Mouse (Mus musculus) small intestine, adult 2 months (tissue): ENCODE results near the gene Slc38a11. TPM values are rescaled to one million over a fixed set of nuclear protein-coding genes. Genes with fewer than 3 reads are reported as not detected.

Source experiments
- H3K27ac ChIP-seq: fragments of 200-500 bp; 2 replicates; pipeline ENCODE4 v1.5.1; 2012; ENCODE audit warnings: low read depth, low read length, control low read depth, inconsistent platforms; ENCODE audit not compliant: insufficient read depth
- H3K27me3 ChIP-seq: fragments of 200-500 bp; 2 replicates; pipeline ENCODE4 v1.6.1; 2012; ENCODE audit warnings: mild to moderate bottlenecking, moderate library complexity, low read length, inconsistent platforms; ENCODE audit not compliant: control insufficient read depth, insufficient read depth
- H3K36me3 ChIP-seq: fragments of 200-500 bp; 2 replicates; pipeline ENCODE4 v1.6.1; 2012; ENCODE audit warnings: mild to moderate bottlenecking, low read length, control low read depth, inconsistent platforms; ENCODE audit not compliant: control insufficient read depth, insufficient read depth
- H3K4me1 ChIP-seq: fragments of 200-500 bp; 2 replicates; pipeline ENCODE4 v1.6.1; 2012; ENCODE audit warnings: low read length, inconsistent platforms, mixed read lengths; ENCODE audit not compliant: control insufficient read depth, insufficient read depth, insufficient read length
- H3K4me3 ChIP-seq: fragments of 200-500 bp; 2 replicates; pipeline ENCODE4 v1.5.1; 2012; ENCODE audit warnings: low read depth, mild to moderate bottlenecking, control low read depth, inconsistent platforms, low read length, moderate library complexity
- CTCF ChIP-seq: fragments of 200-500 bp; IDR thresholded peaks from 2 replicates; pipeline ENCODE4 v1.5.1; 2012; ENCODE audit warnings: low read depth, mild to moderate bottlenecking, control low read depth, inconsistent platforms, low read length, moderate library complexity, mixed read lengths; ENCODE audit not compliant: insufficient replicate concordance, insufficient read length; ENCODE audit errors: extremely low read depth
- POLR2A ChIP-seq: fragments of 200-500 bp; IDR thresholded peaks from 2 replicates; pipeline ENCODE4 v1.6.1; 2012; ENCODE audit warnings: low read depth, mild to moderate bottlenecking, control low read depth, inconsistent platforms, low read length, moderate library complexity
- WGBS: fragments of 180-500 bp; shearing (Covaris S2); methylation state at CpG from one replicate; pipeline ENCODE4 v1.1.7; 2018; 5-methylcytosine and 5-hydroxymethylcytosine counted together
- polyA plus RNA-seq: library from polyadenylated mRNA; depleted of rRNA; stranded (reverse); fragments of >200 nt; gene quantifications from 2 replicates; pipeline ENCODE4 v1.2.3, GENCODE M21; 2012; rRNA removed

Gene Slc38a11
- polyA plus RNA-seq, 1 experiment = 0.53 TPM

GRCm38 (mm10) chr2:65268731-65269130, 95.1 kb downstream of the Slc38a11 start:
- WGBS = 95% methylated on average over 6 of the region's 6 CpGs
- H3K27ac ChIP-seq = no peak overlapping the region
- no peaks in the 10 kb centered on the region for H3K36me3 ChIP-seq
- no peaks in the 10 kb centered on the region for H3K27me3 ChIP-seq
- H3K4me3 ChIP-seq = no peak overlapping the region
- no peaks in the 10 kb centered on the region for H3K4me1 ChIP-seq
- TF ChIP-seq POLR2A (no peak), CTCF (no peak)

DNA sequence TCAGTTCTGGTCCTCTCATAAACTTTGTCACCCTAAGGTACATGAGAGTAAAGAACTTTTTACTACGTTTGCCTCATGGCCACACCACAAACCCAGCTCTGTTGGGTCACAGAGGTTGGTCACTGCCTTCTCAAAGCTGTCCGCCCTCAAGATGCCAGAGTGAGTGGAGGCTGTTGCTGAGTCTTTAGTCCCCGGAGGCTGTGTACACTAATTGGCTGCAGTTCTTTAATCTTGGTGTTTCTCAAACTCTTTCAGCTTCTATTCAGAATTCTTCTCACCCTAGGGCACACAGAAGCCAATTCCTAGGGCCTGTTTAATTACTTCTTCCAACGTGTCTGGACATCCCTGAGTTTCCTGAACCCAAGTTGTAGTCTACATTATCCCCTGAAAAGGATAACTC, 96.0 kb downstream of the Slc38a11 start:
- H3K36me3 ChIP-seq = no peaks in the 10 kb centered on the region
- TF ChIP-seq CTCF (no peak), POLR2A (no peak)
- H3K4me3 ChIP-seq = no peak overlapping the region
- no peaks in the 10 kb centered on the region for H3K4me1 ChIP-seq
- H3K27me3 ChIP-seq = no peaks in the 10 kb centered on the region
- 76% methylated on average over 4 of the region's 4 CpGs for WGBS
- H3K27ac ChIP-seq = no peak overlapping the region

DNA sequence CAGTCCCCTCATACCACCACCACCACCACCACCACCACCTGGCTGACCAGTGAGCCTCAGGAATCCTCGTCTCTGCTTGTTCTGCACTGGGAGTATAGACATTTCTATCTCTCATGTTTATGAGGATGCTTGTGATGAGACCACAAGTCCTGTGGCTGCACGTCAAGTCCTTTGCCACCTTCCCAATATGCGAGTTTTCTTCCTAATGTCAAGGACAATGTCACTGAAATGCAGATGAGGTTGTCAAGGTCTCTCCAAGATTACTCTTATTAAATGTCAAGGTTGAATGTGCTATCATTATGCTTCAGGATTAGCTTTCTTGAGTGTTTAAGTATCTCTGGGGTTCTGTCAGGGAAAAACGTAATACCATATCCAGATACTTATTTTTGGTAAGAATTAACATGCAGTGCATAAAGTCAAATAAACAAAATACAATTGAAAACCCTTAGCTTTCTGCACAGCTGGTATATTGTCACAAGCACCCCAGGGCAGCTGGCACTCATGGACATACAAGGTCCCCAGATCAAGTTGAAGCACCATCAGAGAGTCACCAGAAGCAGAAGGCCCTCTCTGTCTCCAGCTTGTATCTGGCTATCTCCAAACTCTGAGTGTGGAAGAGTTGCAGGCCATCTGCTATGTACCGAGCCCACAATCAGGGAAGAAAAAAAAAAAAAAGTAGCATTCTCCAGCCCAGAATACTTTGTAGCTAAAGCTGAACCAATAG, 97.1 kb downstream of the Slc38a11 start:
- Histone ChIP-seq H3K27ac (no peak overlapping the region), H3K27me3 (no peaks in the 10 kb centered on the region), H3K36me3 (no peaks in the 10 kb centered on the region), H3K4me1 (no peaks in the 10 kb centered on the region), H3K4me3 (no peak overlapping the region)
- WGBS = 85% methylated on average over 5 of the region's 5 CpGs
- TF ChIP-seq POLR2A (no peak), CTCF (no peak)

Other genes with a start within 250 kb of the Slc38a11 start
- 1.8 and 3.0 TPM in 2 replicates for gene Cobll1, start 124.6 kb downstream of the Slc38a11 start, polyA plus RNA-seq
- gene Scn3a, start 203.6 kb upstream of the Slc38a11 start, polyA plus RNA-seq = 0.08 and 0.10 TPM in 2 replicates